Mouse (Mus musculus): Measurements from ENCODE around the gene Gtf2f2.

GRCm38 (mm10) chr14:75906931-75907330 is 103.7 kb downstream of the Gtf2f2 start:
- TF ChIP-seq CTCF (IDR thresholded peaks at IDR 0.05; ENCODE audit: control insufficient read depth, insufficient read depth, insufficient replicate concordance, low read depth, low read length) (no peak), POLR2A (IDR thresholded peaks at IDR 0.05; ENCODE audit: control insufficient read depth, low read depth, low read length) (no peak)
